Mouse (Mus musculus) heart, postnatal 36 days (tissue): ENCODE measurements around the gene Podn. TPM values are rescaled to one million over a fixed set of nuclear protein-coding genes. Genes with fewer than 3 reads are reported as not detected.

Experiments used
- DNase-seq, 2 experiments: peaks; one replicate each; pipeline ENCODE4 v3.0.0; 2021 to 2022
- intact Hi-C: fragments of 180-260 bp; cut with DNase I; formaldehyde crosslinking; loops from one replicate; pipeline ENCODE4 v1.15.1; 2025
- microRNA-seq, 2 experiments: library from miRNA; unstranded; fragments of <30 nt; microRNA quantifications; one replicate each; pipeline ENCODE4 v1.2.0; 2021; ENCODE audit warnings: borderline number of aligned reads in 2 of 2
- total RNA-seq, 2 experiments: library from RNA; stranded (reverse); gene quantifications; 2 replicates each; pipeline ENCODE4 v1.2.3; 2021

The Podn gene
- total RNA-seq, 2 experiments from 2014 or later = 25.6 to 26.3 TPM

- intact Hi-C loops = no loop called here
- no peak for DNase-seq
Measured at GRCm38 (mm10) chr4:107975004-107975403, 121.2 kb downstream of the Podn start.

- intact Hi-C loops = no loop called here
- DNase-seq = no peak
Measured at GRCm38 (mm10) chr4:107974527-107974926, 121.7 kb downstream of the Podn start.

- intact Hi-C loops = no loop called here
- no peak for DNase-seq
Measured at GRCm38 (mm10) chr4:107971162-107971561, 125.1 kb downstream of the Podn start.

DNA sequence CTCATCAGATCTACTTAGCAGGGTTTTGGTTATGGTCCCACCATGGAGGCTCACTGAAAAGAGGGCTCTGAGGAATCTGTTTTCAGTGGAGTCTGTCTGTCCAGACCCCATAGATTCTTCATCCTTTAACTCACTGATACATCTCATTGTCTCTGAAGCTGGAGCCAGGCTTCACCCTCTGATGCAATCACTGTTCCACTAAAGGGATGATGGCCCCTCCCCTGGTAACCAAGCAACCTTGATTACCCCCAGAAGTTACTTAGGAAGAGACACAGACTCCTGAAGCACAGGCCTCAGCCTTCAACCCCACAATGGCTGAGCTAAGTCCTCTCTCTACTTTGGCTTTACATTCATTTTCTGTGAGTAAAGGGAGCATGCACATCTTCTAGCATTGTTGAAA is 126.5 kb downstream of the Podn start:
- intact Hi-C loops = no loop called here
- DNase-seq = no peak

DNA sequence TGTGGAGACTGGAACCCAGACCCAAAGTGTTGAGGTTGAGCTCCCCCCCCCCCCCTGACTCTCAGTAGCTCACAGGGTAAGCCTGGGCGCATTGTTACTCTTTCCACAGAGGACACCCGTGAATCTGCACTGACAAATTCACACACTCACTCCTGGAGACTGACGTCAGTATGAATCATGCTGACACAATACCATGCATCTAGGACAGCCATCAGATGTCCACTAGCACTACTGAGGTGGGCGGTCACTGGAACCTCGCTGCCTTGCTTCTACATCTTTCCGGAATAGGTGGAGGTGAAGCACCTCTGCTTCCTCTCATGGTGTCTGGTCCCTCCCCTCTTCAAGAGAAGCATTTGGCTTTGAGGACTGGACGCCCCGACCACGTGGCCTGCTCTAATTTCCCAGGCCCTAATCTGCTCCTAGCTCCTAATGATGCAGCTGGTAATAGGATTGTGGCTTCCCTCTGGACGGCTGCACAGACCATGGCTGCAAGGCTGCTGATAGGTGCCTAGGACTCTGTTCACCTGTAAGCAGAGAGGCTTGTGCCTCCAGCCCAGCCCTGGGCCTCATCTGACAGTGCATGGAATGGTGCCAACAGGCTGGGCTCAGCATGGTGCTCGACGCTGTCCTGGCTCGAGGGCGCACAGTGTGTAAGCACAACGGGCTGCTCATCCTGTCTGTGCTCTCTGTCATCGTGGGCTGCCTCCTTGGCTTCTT is 128.1 kb downstream of the Podn start, which contains the start of gene Slc1a7:
Slc1a7 (plus strand) TSS at position 367 of the 717 bp plus-strand sequence.
- DNase-seq = no peak
- intact Hi-C loops = no loop called here

DNA sequence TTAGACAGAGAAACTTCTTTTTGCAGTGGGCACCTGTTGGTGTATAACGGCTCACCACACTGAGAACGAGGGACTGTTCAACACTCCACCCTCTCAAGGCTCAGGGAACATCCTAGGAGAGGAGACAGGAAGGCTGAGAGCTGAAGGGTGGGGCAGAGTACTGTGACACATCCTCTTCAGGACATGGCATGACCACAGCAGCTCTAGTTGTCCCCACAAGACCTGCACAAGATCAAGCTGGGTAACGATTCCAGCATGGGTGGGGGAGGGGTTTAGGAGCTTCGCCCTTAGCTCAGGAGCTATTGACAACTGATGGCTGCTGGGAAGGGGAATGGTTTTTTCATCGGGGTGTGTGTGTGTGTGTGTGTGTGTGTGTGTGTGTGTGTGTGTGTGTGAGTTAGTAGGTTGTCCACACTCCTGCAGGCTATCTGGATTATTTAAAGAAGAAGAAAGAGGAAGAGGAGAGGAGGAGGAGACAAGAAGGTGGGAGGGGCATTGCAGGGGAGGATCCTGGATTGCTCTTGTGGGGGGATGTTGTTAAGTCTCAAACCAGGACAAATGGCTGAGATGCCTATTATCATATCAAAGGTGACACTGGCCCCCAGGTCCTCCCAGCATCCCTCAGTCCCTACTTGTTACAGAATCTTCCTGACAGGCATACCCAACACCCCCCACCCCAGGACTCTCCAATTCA is 129.7 kb downstream of the Podn start:
- DNase-seq = peak in 1 of 2 experiments; percentile 24

More for the DNA sequence above, 129.7 kb downstream of the Podn start:
- intact Hi-C loops = no loop called here

Small RNA genes within 50 kb of the gene (microRNA-seq; reads per million reads assigned to microRNA genes)
- 0 reads per million in 2 experiments for gene Mir6397

Other genes starting within 250 kb of the Podn start
- 10 to 100 TPM; 43.0 to 43.5 TPM for gene Magoh, start 216.7 kb downstream of the Podn start, total RNA-seq
- 10 to 100 TPM; 53.2 to 54.3 TPM for gene 0610037L13Rik, start 206.6 kb downstream of the Podn start, total RNA-seq
- 100 to 1,000 TPM; 308 to 324 TPM for gene Cpt2, start 172.8 kb downstream of the Podn start, total RNA-seq
- gene Slc1a7, start 128.1 kb downstream of the Podn start, total RNA-seq = under 1 TPM; 0.27 to 0.33 TPM
- gene Scp2, start 48.6 kb upstream of the Podn start, total RNA-seq = 100 to 1,000 TPM; 307 to 334 TPM
- 10 to 100 TPM; 30.6 to 33.2 TPM for gene Echdc2, start 69.0 kb upstream of the Podn start, total RNA-seq
- gene Zyg11a, start 121.6 kb upstream of the Podn start, total RNA-seq = under 1 TPM in 1 of 2 experiments, not detected in 1; 0.14 TPM
- 10 to 100 TPM; 37.8 to 39.9 TPM for gene Zyg11b, start 204.7 kb upstream of the Podn start, total RNA-seq
- 10 to 100 TPM; 31.8 to 38.1 TPM for gene Coa7, start 231.7 kb upstream of the Podn start, total RNA-seq